Mouse (Mus musculus) embryonic fibroblast, embryonic 13.5 days (primary cell): ENCODE measurements at regions not wholly inside any gene's neighbourhood (a gene's known extent, or its start where the extent isn't known, plus 50 kb on each side); places are given as distances from the start of the nearest gene placed in this dataset.
A peak's percentile ranks its signal among the peaks of the same experiment; 100 is the strongest.

Experiments
- CTCF ChIP-seq: IDR thresholded peaks from 2 replicates; pipeline ENCODE4 v1.5.1; 2011; ENCODE audit warnings: mild to moderate bottlenecking, control low read depth, low read length, moderate library complexity, borderline replicate concordance; ENCODE audit not compliant: insufficient read depth
- POLR2A ChIP-seq: IDR thresholded peaks from 2 replicates; pipeline ENCODE4 v1.6.1; 2011; ENCODE audit warnings: low read depth, mild to moderate bottlenecking, control low read depth, low read length, moderate library complexity

DNA sequence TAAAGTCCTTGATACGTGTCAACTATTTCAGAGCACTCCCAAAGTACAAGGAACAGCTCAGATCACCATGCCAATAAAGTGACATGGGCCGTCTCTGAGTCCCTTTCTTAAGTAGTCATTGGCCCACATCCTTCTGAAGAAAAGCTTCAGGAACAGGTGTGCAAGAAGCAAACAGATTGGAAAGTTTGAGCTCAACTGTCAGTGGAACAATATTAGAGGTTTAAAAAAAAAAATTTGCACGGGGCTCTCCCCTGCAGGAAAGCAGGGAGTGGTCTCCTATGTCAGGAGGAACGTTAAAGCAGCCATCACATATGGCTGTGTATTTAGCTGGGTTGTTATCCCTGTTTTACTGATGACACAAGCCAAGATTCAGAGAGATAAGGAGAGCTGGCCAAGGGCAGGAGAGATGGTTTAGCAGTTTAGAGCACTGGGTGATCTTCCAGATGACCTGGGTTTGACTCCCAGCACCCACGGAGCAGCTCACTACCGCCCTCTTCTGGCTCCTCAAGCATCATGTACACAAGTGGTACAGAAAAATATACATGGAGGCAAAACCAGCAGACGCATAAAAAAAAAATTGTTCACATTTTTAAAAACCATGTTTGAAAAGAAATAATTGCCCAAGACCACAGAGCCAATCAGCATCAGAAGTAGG, 318.3 kb upstream of the Clint1 start:
- TF ChIP-seq CTCF (peak; percentile 42; the same call in 1 of the 2 replicates), POLR2A (no peak)
